Mouse (Mus musculus) olfactory bulb, adult 2 months (tissue): ENCODE results near the gene Suclg1.

Experiments used
- CTCF ChIP-seq: fragments of 200-500 bp; IDR thresholded peaks from 2 replicates; pipeline ENCODE4 v1.5.1; 2012; ENCODE audit warnings: low read depth, mild to moderate bottlenecking, low read length, moderate library complexity; ENCODE audit not compliant: insufficient read depth
- POLR2A ChIP-seq: fragments of 200-500 bp; IDR thresholded peaks from 2 replicates; pipeline ENCODE4 v1.6.1; 2012; ENCODE audit warnings: mild to moderate bottlenecking, low read depth, low read length, moderate library complexity; ENCODE audit not compliant: insufficient read depth

DNA sequence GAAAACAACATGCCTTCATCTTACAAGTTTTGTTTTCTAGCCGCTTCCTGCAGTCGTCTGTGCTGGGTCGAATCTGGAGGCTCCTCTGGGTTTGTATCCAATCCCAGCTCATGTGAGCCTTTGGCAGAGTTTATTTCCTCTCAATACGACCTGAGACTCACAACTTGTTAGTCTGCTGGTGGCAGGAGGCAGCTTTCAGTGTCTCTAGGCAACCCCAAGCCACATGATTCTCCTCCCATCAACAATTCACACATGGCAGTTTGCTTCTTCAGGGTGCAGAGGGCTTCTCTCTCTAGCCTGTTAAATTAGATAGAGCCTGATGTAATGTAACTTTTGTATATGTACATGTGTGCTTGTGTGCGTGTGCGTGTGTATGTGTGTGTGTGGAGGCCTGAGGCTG is 58.7 kb downstream of the Suclg1 start:
- TF ChIP-seq CTCF (no peak), POLR2A (no peak)
